Mouse (Mus musculus) olfactory bulb, adult 2 months (tissue): ENCODE data around the gene Col6a6. TPM values are rescaled to one million over a fixed set of nuclear protein-coding genes. Genes with fewer than 3 reads are reported as not detected.
A peak's percentile ranks its signal among the peaks of the same experiment; 100 is the strongest.
"Not testable (repeated sequence)": the region's sequence is repeated elsewhere in the genome, so short reads cannot be mapped to it uniquely, and the experiment has no call there.

Source experiments
- H3K27ac ChIP-seq: fragments of 200-500 bp; 2 replicates; pipeline ENCODE4 v1.5.1; 2012; ENCODE audit warnings: low read depth, low read length; ENCODE audit not compliant: insufficient read depth
- H3K4me1 ChIP-seq: fragments of 200-500 bp; 2 replicates; pipeline ENCODE4 v1.6.1; 2012; ENCODE audit warnings: low read length; ENCODE audit not compliant: control insufficient read depth, insufficient read depth
- H3K4me3 ChIP-seq: fragments of 200-500 bp; 2 replicates; pipeline ENCODE4 v1.5.1; 2012; ENCODE audit warnings: mild to moderate bottlenecking, low read depth, low read length, moderate library complexity; ENCODE audit not compliant: insufficient read depth
- CTCF ChIP-seq: fragments of 200-500 bp; IDR thresholded peaks from 2 replicates; pipeline ENCODE4 v1.5.1; 2012; ENCODE audit warnings: low read depth, mild to moderate bottlenecking, low read length, moderate library complexity; ENCODE audit not compliant: insufficient read depth
- POLR2A ChIP-seq: fragments of 200-500 bp; IDR thresholded peaks from 2 replicates; pipeline ENCODE4 v1.6.1; 2012; ENCODE audit warnings: mild to moderate bottlenecking, low read depth, low read length, moderate library complexity; ENCODE audit not compliant: insufficient read depth
- WGBS: fragments of 180-500 bp; shearing (Covaris S2); methylation state at CpG from one replicate; pipeline ENCODE4 v1.1.7; 2018; 5-methylcytosine and 5-hydroxymethylcytosine counted together
- polyA plus RNA-seq: library from polyadenylated mRNA; stranded (reverse); fragments of >200 nt; gene quantifications from 2 replicates; pipeline ENCODE4 v1.2.4, GENCODE M21; 2012; ENCODE audit warnings: low replicate concordance; ENCODE audit not compliant: missing spikeins, insufficient read depth, insufficient read length

Gene Col6a6
- polyA plus RNA-seq = not detected in 2 replicates

GRCm38 (mm10) chr9:105827791-105828385, at the start of gene Col6a6:
TSS of gene Col6a6 (minus strand) at chr9:105828160.
- 24% methylated on average over 20 of the region's 20 CpGs for WGBS
- no peak within 1 kb of the TSS for H3K4me3 ChIP-seq

GRCm38 (mm10) chr9:105876124-105876523, 48.2 kb upstream of the Col6a6 start:
- WGBS = 92% methylated on average over 4 of the region's 4 CpGs
- Histone ChIP-seq H3K4me1 (no peaks in the 10 kb centered on the region), H3K4me3 (no peak overlapping the region), H3K27ac (no peak overlapping the region)
- TF ChIP-seq CTCF (no peak), POLR2A (no peak)

More at GRCm38 (mm10) chr9:105827791-105828385, at the start of gene Col6a6:
- TF ChIP-seq POLR2A (no peak), CTCF (no peak)
- no peak within 1 kb of the TSS for H3K27ac ChIP-seq
- peaks cover 4% of the 10 kb centered on the region for H3K4me1 ChIP-seq

GRCm38 (mm10) chr9:105871643-105872042, 43.7 kb upstream of the Col6a6 start:
- WGBS = 67% methylated on average over 14 of the region's 14 CpGs
- Histone ChIP-seq H3K27ac (no peak overlapping the region), H3K4me3 (no peak overlapping the region), H3K4me1 (no peaks in the 10 kb centered on the region)
- TF ChIP-seq POLR2A = no peak
- TF ChIP-seq CTCF = no peak

GRCm38 (mm10) chr9:105857773-105858172, 29.8 kb upstream of the Col6a6 start:
- TF ChIP-seq POLR2A (no peak), CTCF (peak; percentile 64)
- Histone ChIP-seq H3K4me3 (no peak overlapping the region), H3K27ac (no peak overlapping the region), H3K4me1 (peaks cover 2% of the 10 kb centered on the region; the same call in 1 of the 2 replicates)
- 12% methylated on average over 6 of the region's 6 CpGs for WGBS

- no peak for TF ChIP-seq CTCF
- no peak for TF ChIP-seq POLR2A
- Histone ChIP-seq H3K4me3 (no peak overlapping the region), H3K4me1 (peaks cover 1% of the 10 kb centered on the region; the same call in 1 of the 2 replicates), H3K27ac (no peak overlapping the region)
- 59% methylated on average over 1 of the region's 1 CpGs for WGBS
Measured at GRCm38 (mm10) chr9:105852778-105853065, 24.8 kb upstream of the Col6a6 start.

- Histone ChIP-seq H3K4me3 (no peak overlapping the region), H3K4me1 (no peaks in the 10 kb centered on the region), H3K27ac (no peak overlapping the region)
- 77% methylated on average over 14 of the region's 14 CpGs for WGBS
- TF ChIP-seq CTCF (no peak), POLR2A (no peak)
Measured at GRCm38 (mm10) chr9:105852015-105852777, 24.2 kb upstream of the Col6a6 start.

- no peaks in the 10 kb centered on the region for H3K4me1 ChIP-seq
- WGBS = 85% methylated on average over 3 of the region's 3 CpGs
- no peak overlapping the region for H3K4me3 ChIP-seq
- no peak overlapping the region for H3K27ac ChIP-seq
- TF ChIP-seq CTCF = no peak
- TF ChIP-seq POLR2A = no peak
Measured at GRCm38 (mm10) chr9:105851011-105851410, 23.1 kb upstream of the Col6a6 start.

GRCm38 (mm10) chr9:105848396-105848795, 20.4 kb upstream of the Col6a6 start:
- TF ChIP-seq CTCF (no peak), POLR2A (no peak)
- 84% methylated on average over 4 of the region's 4 CpGs for WGBS
- H3K4me3 ChIP-seq = no peak overlapping the region

GRCm38 (mm10) chr9:105847261-105847660, 19.3 kb upstream of the Col6a6 start:
- no peak for TF ChIP-seq CTCF
- no peak for TF ChIP-seq POLR2A
- WGBS = 96% methylated on average over 5 of the region's 5 CpGs
- no peak overlapping the region for H3K4me3 ChIP-seq
- H3K4me1 ChIP-seq = no peaks in the 10 kb centered on the region
- H3K27ac ChIP-seq = no peak overlapping the region

More at GRCm38 (mm10) chr9:105848396-105848795, 20.4 kb upstream of the Col6a6 start:
- no peak overlapping the region for H3K27ac ChIP-seq
- H3K4me1 ChIP-seq = no peaks in the 10 kb centered on the region

GRCm38 (mm10) chr9:105841386-105841785, 13.4 kb upstream of the Col6a6 start:
- 72% methylated on average over 5 of the region's 5 CpGs for WGBS
- not testable (repeated sequence) for H3K4me1 ChIP-seq, H3K4me3 ChIP-seq, H3K27ac ChIP-seq
